Mouse (Mus musculus) cerebellum, postnatal 25 days (tissue): ENCODE data around the gene Anapc1.
A peak's percentile ranks its signal among the peaks of the same experiment; 100 is the strongest.

ENCODE experiments used
- DNase-seq, 2 experiments: peaks; one replicate each; pipeline ENCODE4 v3.0.0; 2021; ENCODE audit warnings: mixed read lengths in 2 of 2

The Anapc1 gene

DNA sequence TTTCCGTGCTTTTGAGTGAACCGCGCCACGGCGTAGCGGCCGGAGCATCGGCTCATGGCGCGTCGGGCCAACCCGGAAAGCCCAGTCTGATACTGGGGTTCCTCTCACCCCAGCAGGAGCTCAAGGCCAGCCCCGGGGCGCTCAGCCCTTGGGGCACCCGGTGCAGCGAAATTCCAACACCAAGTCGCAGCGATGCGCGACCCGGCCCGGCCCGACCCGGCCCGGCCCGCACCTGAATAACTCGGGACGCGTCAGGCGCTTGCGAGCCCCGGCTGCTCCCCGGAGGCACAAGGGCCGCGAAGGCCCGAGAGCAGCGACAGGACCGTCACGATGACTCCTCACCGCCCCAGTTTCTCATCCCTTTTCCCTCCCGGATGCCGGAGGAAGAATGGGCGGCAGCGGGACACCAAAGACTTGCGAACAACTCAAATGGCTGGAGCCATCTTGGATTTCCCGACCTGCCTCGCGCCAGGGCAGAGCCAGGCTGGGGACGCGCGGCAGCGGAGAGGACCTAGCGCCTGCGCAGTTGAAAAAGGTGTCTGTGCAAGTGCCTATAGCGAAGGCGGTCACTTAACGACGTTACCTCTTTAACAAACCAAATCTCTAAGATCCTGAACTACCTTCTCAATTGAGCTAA lies at the start of gene Anapc1:
Anapc1 (minus strand) TSS at position 471 of the 637 bp plus-strand sequence.
- peak; percentile 90 to 93 for DNase-seq

DNA sequence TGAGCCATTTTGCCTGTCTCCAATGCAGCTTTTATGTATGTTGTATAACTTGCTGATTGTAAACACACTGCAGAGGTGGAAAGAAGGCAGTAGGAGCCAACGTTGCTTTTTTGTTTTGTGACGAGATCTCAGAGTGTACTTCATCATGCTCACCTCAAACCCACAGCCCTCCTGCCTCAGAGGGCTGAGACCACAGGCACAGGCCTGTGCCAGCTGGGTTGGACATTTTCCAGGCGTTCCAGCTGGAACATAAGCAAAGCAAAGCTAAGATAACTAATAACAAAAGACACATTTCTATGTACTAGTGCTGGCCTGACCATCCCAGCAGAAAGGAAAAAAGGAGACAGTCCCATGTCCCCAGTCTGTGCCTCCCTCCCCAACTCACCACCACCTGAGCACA lies 47.9 kb upstream of the Anapc1 start:
- no peak for DNase-seq

DNA sequence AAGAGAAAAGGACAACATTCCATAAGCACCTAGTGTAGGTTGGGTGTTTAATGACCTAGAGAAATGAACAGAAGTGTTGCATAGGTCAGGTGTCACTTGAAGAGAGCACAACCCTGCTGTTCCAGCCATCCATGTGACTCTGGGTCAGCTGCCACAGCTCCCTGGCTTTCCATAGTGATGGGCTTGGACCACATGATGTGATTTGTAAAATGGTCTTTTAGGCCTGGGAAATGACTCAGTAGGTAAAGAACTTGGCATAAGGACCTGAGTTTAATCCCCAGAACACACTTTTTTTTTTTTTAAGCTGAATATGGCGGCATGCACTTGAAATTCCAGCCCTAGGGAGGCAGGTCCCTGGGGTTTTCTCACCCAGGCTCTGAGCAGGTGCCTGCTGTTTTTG lies 44.8 kb upstream of the Anapc1 start:
- DNase-seq: no peak

DNA sequence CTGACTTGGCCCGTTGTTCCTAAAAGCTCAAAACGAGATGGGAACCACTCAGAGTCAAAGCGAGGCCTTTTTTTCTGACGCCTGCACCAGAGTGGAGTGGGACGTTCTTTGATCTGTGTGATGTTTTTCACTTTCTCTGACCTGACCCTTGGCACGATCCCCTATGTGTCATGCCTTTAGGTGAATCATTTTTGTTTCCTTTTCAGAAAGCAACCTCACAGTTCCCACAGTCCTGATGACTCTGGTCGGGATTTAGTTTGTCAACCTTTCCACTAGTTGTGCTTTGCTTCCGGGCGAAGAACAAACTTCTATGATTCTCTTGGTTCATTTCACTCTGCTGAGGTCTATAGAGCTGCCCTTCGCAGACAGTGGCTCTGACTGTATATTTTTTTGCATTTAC lies 44.3 kb upstream of the Anapc1 start:
- DNase-seq: no peak

DNA sequence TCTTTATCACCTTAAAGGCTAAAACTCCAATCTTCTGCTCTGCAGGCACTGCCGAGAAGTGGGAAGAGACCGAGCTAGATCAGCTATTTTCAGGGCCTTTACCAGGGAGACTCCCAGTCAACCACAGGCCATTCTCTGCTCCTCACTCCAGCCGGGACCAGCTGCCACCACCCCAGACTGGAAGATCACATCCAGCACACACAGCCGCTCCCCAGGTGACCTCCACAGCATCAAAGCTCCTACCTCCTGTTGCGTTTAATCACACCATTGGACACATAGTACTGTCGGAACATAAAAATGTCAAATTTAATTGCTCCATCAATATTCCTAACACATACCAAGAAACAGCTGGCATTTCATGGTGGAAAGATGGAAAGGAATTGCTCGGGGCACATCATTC lies 42.0 kb upstream of the Anapc1 start:
- DNase-seq: no peak

DNA sequence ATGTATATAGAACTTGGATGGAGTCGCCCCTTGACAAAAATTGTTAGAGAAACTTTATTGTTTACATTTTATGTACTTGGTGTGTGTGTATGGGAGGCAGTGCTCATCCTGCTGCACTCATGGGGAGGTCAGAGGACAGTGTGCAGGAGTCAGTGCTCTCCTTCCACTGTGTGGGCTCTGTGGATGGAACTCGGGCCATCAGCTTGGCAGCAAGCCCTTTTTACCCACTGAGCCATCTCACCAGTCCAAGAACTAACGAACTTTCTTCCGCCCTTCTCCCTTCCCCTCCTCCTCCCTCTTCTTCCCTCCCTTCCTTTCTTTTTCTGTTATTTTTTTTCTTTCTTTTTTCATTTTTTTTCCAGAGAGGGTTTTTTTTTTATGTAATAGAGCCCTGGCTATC lies 40.9 kb upstream of the Anapc1 start:
- no peak for DNase-seq

DNA sequence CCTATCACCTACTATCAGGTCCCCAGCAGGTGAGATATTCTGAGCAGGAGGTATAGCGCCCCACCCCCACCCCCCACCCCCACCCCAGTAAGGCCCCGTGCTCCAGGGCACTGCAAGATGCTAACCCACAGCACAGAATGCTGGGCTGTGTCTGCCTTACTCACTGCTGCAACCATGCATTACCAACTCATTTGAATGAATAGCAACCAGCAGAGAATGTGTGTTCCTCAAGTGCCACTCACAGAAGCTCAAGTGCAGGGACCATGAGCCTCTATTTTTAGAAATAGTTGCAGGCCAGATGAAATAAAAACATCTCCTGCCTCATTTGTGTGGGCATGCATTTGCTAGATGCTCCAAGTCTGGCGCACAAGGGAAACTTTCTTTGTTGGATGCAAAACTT lies 40.4 kb upstream of the Anapc1 start:
- no peak for DNase-seq

DNA sequence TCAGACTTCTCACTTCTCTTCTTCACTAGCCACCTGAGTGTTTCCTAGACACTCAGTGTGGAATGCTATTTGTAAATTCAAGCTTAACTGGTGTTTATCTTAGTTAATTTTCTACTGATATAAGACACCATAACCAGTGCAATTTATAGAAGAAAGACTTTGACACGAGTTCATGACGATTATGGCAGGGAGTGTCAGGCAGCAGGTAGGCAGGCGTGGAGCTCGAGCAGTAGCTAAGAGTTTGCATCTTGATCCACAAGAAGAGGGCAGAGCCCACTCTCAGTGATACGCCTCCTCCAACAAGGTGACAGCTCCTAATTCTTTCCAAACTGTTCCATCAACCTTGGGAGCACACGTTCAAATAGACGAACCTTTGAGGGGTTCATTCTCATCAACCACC lies 39.4 kb upstream of the Anapc1 start:
- no peak for DNase-seq

DNA sequence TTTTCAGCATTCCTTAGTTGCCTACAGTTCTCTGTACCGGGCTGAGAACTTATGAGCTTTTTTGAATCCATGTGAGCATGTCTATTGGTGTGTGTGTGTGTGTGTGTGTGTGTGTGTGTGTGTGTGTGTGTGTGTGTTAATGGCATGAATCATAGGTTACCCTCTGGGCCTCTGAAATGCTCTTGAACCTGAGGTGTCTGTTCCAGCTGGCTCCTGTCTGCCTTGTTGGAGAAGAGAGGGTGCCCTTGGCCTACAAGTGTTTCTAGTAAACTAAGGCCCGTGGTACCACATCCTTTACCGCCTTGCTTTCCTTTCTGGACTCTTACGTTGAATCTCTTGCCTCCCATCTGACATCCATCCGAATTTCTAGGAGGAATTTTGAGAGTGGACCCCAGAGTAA lies 38.9 kb upstream of the Anapc1 start:
- no peak for DNase-seq

DNA sequence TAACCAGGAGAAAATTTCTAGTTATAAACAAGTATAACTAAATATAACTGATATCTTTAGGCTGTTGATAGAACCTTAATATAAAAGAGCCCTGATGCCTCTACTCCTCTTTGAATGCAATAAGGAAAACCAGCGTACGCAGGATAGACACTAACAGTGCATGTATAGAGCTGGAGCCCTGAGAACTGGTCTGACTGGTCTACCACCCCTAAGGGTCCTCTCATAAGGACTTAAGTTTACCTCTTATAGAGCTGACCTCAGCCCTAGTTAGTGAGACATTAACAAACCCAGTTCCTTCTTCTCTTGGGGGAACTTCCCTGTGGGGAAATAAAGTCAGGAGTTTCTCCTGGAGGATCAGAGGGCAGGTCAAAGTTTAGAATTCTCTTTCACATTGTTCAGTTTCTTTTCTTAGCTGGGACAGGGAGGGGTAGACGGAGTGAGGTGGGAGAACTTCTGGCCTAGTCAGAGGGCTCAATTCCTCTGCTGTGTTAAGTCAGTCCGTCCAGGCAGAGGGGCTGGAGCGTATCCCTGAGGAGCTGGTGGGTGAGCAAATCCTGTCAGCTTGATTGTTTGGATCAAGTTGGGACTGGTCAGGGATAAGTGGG lies 35.0 kb upstream of the Anapc1 start:
- DNase-seq: no peak

DNA sequence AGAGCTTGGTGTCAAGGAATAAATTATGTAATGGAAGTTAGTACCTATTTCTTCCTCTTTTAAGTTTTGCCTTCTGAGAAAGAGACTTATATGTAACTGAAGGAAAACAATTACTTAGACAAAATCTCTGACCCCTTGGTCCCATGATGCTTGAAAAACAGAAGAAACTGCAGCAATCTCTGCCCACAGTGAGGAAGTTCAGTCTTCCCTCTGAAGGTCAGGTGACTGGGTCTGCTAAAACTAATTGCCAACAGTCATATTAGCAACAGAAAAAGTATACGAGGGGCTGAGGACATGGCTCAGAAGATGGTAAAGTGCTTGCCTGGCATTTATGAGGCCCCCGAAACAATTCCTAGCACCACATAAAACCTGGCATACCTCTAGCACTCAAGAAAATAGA lies 32.2 kb upstream of the Anapc1 start:
- no peak for DNase-seq

DNA sequence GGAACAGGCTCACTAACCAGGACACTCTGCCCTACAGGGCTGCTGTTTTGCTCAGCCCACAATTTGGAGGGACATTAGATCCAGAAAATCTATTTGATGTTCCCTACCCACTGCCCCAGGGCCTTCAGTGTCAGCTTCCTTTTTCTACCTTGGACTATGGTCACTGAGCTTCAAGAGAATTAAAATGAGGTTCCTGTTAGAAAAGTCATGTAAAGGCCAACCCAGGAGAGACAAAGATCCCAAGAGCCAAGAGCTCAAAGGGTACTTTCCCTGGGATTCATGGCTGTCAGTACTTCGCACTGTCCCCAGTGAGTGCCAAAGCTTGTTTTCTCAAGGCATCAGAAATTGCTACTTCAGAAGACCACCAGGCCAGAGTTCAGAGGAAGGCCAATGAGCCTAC lies 28.8 kb upstream of the Anapc1 start:
- no peak for DNase-seq

DNA sequence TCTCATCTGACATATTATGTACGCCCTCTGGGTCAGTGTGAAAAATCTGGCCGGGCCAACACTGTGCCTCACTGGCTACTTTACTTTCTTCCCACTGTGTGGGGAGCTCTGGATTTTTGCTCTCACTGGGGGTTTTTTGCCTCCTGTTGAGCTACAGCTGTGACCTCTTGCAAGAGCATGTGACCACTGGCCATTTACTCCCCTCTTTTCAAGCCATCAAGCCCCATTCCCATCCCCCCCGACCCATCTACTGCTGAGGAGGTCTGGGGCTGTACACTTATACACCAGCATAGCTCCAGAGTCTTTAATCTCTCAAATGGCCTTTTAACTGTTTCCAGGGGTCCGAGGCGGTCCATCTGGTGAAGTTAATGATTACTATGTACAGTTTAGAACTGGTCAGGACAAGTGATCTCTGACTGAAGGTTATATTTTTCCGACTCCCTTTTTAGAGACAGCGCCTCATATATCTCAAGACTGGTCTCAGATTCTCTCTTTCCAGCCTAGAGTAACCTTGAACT lies 27.6 kb upstream of the Anapc1 start:
- DNase-seq: no peak

DNA sequence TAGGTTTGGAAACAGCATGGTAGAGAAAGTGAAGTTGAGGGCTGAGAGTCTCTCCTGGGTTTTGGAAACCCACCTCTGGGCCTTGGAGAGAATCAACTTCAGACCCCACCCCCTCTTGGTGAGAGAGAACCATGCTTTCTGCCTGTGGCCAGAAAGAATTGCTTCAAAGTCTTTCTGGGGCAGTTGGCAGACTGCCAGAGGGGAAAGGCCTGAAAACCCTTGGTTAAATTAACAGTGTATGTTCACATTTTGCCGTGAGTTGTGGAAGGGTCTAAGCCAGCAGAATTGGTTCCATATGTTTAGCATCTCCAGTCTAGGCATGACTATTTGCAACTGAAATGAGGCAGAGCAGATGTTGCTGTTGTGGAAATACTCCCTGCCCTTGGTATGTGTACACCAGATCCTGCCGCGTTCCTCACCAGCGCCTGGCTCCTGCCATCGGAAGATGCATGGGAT lies 26.4 kb upstream of the Anapc1 start:
- no peak for DNase-seq

DNA sequence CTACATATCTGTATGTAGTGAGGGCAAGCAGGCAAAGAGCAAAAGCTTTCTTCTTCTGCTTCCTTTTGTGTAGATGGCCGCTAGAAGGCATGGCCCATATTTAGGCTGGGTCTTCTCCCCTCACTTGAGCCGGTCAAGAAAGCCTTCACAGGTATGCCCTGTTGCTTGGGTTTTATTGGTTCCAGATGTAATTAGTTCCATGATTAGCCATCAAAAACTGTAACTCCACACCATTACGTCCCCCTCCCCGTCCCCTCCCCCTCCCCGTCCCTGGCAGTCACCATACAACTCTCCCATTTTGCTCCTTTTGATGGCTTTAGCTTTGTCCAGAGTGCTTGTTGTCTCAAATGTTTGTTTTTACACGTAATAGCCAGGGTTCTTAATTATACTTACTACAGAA lies 25.7 kb upstream of the Anapc1 start:
- DNase-seq: no peak

DNA sequence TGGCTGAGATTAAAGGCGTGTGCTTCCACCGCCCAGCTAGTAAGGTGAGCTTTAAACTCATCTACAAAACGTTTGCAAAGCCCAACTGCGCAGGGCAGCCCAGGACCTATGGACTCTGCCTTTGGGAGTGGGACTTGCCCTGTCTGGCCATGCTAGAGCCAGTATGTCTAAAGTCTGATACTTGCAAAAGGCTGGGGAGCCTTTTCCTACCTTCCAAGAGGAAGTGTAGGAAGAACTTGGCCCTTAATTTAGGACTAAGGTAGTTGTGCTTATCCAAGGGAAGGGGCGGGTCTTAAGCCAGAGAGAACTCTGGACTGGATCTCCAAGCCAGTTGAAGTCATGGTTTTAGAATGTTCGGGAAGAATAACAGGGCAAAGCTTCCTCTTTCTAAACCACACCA lies 23.4 kb upstream of the Anapc1 start:
- no peak for DNase-seq

DNA sequence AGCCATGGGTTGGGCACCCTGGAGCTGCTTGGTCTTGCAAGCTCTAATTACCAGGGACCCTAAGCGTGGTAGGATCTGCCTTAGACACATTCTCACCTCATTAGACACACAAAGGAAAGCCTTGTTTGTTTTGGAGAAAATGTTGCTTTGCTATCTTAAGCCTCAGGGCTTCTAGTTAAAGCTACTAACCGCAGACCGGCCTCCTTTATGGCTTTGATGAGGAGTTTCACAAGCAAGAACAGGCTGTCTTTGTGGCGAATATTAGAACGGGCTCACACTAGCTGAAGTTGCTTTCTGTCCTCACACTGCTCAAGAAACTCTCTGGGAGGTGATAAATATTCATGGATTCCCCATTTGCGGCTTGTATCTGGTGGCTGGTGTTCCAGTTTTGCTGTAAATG lies 22.1 kb upstream of the Anapc1 start:
- DNase-seq: no peak

DNA sequence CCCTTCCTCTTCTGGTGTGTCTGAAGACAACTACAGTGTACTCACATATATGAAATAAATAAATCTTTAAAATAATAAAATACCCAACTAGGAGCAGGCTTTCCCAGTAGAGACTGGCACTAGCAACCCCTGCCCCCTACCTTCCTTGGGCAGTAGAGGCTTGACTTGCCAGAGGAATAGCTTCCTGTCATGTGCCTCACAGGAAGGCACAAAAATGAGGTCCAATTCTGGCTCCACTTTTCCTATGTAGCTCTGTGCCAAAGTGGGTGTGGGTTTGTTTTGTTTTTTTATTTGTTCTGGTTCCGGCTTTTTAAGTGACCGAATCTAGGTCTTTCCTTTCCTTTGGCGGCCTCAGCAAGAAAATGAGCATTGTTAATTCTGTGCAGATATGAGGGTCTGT lies 17.3 kb upstream of the Anapc1 start:
- DNase-seq: no peak

DNA sequence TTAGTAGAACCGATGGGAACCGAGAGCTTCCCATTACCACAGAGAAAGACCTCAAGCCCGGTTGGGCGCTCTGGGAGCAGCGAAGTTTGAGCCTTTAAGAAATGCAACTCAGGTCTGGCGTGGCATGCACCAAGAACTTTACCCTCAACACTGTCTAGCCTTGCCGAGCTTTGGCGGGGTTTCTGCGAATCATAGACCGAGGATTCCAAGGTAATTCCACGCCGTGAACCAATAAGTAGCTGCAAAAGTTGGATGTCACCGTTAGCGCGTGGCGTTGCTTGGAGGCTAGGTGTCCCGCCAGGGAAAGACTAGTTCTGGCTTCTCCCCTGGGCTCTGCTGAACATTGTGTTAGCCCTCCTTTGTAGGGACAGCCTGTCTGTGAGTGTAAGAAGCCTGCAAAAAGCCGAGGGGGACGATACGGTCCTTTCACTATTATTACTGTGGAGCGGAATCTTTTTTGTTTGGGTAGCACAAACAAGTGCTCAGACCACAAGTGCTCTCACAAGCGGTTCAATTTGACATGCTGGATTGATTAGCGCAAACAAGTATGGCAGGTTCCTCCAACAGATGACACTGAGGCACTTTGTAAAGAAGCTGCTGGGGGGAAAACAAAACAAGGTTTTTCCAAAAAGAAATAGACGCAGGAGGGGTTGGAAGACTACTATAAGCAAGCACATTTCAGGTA lies 12.2 kb upstream of the Anapc1 start:
- DNase-seq: no peak

DNA sequence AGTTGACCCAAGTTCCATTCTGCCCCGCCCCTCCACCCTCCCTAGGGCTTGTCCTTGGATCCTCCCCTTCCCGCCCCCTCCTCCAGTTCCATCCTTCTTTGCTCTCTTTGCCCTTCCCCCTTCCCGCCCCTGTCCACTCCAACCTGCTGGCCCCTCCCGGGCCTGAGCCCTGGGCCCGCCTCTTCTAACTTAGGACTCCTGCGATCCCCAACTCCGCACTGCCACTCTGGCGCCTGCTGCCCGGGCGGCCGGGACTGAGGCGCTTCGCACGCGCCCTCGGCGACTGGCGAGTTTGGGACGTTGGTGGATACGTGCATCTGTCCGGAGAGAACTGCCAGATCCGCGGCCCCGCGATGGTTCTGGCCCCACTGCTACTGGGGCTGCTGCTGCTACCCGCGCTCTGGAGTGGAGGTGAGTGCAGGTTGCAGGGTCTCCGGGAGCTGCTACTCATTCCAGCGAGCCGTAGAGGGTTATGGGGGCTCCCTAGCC lies 11.5 kb upstream of the Anapc1 start, which contains the start of gene Mertk:
Mertk (plus strand) TSS at position 264 of the 489 bp plus-strand sequence.
- peak; percentile 45 to 59 for DNase-seq

DNA sequence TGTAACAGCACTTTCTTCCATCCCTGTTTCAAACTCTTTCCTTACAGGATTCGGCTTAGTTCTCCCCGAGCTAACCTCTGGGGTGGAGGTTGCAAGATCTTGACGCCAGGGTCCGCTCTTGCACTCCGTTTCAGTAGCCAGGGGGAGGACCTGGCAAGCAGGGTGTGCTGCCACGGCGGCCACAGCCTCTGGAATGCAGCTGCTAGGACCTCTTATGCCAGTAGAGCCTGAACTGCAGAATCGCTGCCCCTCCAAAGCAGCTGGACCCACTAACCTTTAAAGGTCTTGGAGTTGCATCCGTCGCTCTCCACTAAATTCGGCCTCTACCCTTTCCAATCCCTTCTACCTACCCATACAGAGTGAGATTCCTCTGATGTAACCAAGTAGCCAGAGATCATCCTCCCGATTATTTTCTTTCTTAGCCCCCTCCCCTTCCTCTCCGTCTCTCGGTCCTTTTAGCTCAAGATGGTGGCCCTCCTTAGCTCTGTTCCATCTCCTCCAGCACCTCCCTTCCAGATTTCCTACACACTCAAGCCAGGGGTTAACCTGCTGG lies 11.0 kb upstream of the Anapc1 start:
- DNase-seq: peak; percentile 49 to 72

DNA sequence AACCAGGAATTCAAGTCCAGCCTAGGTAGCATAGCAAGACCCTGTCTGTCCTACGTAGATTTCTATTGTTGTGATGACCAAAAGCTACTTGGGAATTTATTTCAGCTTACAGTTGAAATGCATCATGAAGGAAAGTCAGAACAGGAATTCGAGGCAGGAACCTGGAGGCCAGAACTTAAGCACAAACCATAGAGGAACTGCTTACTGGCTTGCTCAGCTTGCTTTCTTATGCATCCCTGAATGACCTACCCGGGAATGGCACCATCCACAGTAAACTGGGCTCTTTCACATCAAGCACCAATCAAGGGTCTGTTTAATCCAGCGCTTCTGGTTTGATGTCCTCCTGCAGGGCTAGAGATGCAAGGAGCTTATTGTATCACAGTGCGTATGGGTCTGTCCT lies 10.4 kb upstream of the Anapc1 start:
- DNase-seq: no peak

DNA sequence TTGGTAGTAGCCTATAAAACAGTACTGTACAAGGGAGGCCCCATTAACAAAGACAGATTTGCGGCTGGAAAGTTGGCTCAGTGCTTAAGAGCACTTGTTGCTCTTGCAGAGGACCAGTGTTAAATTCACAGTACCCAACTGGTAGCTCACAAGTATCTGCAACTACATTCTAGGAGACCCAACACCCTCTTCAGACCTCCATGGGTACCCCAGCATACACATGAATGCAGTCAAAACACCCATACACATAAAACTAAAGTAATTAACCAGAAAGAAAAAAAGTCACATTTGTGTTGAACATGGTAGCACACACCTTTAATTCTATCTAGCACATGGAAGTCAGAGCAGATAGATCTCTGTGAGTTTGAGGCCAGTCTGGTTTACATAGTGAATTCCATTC lies 9.9 kb upstream of the Anapc1 start:
- no peak for DNase-seq

DNA sequence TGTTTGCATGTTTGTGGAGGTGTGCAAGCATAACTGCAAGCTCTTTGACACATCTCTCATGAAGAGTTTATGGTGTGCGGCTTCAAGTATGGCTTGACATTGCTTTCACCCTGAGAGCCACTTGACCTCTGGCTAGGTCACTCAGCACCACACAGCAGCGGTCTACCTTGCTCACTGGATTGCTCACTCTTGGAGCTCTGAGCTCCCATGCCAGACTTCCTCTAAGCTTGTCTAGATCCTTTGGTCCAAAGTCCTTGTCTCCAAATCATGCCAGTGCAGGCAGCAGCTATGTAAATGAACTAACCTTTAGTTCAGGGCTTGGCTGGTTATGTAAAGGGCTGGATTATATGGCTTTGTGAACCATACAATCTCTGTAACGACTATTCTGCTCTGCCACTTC lies 9.2 kb upstream of the Anapc1 start:
- no peak for DNase-seq
